Mouse (Mus musculus) lung, postnatal 4 days (tissue): ENCODE data around the gene Ccl2.

Experiments
- DNase-seq, 2 experiments: peaks; one replicate each; pipeline ENCODE4 v3.0.0; 2021

The Ccl2 gene

GRCm38 (mm10) chr11:82038535-82038934, 3.2 kb downstream of the Ccl2 start, which contains the start of gene Gm17268:
Gene Gm17268 (minus strand): TSS chr11:82038562.
- DNase-seq: no peak

DNA sequence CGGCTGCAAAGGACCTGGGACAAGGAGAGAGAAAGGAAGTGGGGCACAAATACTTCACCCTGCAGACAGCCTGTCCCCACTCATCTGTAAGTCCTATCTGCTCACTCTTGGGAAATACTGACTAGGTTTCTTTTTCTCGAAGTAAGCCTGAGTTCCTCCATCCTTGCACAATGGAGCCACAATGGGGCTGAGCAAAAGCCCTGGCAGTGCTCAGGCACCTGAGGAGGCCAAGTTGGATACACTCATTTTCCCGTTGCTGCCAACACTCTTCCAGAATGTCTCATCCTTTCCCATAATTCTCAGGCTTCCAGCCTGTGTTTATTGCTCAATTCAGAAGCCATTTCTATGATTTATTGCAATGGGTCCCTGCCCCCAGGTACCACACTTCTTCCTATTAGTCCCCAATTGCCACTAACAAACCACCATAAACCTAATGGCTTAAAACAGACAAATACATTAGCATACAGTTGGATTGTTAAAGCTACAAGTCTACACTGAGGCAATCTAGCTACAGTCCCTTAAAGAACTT, 3.8 kb downstream of the Ccl2 start:
- DNase-seq: no peak

GRCm38 (mm10) chr11:82041671-82042080, 6.3 kb downstream of the Ccl2 start:
- DNase-seq: no peak

DNA sequence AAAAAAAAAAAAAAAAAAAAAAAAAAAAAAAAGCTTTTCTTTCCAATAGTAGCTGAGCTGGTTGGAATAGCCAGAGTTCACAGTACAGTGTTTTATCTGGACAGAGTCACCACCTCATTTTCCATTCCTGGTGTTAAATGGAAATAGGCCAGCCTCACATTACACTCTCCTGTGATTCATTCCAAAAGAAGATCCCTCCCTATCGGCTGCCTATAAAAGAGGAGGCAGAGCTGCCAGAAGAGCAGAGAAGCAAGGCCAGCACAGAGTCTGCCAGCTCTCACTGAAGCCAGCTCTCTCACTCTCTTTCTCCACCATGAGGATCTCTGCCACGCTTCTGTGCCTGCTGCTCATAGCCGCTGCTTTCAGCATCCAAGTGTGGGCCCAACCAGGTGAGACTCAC, 10.1 kb downstream of the Ccl2 start, which contains the start of gene Ccl7:
Ccl7 (plus strand) TSS at position 242 of the 400 bp plus-strand sequence.
- DNase-seq: peak in 1 of 2 experiments; percentile 4

- DNase-seq: peak; percentile 43 to 70
Measured at GRCm38 (mm10) chr11:82047746-82048415, 12.5 kb downstream of the Ccl2 start.

DNA sequence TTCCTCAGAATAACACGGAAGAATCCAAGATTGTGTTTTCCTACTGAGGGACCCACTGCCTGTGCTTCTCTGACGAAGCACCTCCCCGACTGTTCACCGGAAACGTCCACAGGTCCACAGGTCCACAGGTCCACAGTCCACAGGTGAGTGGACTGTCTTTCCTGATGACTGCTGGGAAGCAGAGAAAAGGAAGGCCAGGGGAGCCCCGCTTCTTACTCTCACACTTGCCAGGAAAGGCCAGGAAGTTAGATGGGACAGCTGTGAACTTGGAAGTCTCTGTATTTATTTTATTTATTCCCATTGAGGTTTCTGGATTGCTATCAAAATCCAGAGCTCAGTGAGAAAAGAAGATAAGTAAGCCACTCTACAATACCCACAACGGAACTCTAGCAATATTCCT, 18.5 kb downstream of the Ccl2 start:
- no peak for DNase-seq

DNA sequence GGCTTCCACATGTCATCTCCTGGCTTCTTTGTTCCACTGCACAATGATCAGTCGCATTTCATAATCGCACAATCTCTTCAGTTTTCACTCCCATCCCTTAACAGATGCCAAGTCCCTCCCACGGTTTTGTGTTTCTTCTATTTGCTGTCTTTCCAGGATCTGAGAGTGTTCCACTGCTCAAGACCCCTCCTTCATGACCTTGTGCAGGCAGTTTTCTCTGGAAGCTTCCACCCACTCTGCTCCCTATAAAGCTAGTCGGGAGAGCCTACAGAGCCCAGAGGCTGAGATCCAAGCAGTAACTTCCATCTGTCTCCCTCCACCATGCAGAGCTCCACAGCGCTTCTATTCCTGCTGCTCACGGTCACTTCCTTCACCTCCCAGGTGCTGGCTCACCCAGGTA, 22.3 kb downstream of the Ccl2 start, which contains the start of gene Ccl11:
Ccl11 (plus strand) TSS at position 178 of the 400 bp plus-strand sequence.
- DNase-seq: peak in 1 of 2 experiments; percentile 5

- no peak for DNase-seq
Measured at GRCm38 (mm10) chr11:82062226-82062625, 26.9 kb downstream of the Ccl2 start.

- DNase-seq: no peak
Measured at GRCm38 (mm10) chr11:82063454-82063853, 28.1 kb downstream of the Ccl2 start.

- no peak for DNase-seq
Measured at GRCm38 (mm10) chr11:82066953-82067571, 31.7 kb downstream of the Ccl2 start.

DNA sequence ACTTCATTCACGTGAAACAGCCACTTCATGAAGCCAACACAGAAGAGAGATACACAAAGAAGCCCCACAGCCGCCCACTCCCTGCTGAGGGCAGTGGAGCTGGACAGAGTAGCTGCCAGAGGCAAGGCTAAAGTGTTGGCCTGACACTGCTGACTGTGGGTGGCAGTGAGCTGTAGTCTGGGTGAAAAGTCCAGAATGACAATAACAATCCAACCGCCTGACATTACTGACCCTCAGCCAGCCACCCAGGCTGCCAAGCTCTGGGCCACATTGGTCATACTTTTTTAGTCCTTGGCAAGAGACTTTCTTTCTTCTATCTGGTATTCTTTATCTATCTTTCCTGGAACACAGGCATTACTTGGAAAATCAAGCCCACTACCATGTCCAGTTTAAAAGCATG, 35.7 kb downstream of the Ccl2 start:
- DNase-seq: peak in 1 of 2 experiments; percentile 29

- peak in 1 of 2 experiments; percentile 5 for DNase-seq
Measured at GRCm38 (mm10) chr11:82072374-82072773, 37.0 kb downstream of the Ccl2 start.

GRCm38 (mm10) chr11:82072984-82073383, 37.6 kb downstream of the Ccl2 start:
- peak in 1 of 2 experiments; percentile 7 for DNase-seq

DNA sequence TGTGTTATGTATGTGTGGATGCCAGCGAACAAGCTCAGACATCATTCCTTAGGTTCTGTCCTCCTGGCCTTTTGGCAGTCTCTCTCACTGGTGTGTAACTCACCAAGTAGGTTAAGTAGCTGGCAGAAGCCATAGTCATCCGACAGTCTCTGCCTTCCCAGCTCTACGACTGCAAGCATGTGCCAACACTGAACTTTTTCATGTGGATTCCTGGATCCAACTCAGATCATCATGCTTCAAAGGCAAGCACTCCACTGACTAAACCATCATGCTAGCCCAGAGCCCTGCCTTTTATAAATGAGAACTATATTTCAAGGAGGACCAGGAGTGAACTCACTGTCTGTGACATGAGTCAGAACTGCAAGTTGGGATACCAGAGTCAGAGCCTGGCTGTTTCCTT, 38.3 kb downstream of the Ccl2 start:
- DNase-seq: no peak

DNA sequence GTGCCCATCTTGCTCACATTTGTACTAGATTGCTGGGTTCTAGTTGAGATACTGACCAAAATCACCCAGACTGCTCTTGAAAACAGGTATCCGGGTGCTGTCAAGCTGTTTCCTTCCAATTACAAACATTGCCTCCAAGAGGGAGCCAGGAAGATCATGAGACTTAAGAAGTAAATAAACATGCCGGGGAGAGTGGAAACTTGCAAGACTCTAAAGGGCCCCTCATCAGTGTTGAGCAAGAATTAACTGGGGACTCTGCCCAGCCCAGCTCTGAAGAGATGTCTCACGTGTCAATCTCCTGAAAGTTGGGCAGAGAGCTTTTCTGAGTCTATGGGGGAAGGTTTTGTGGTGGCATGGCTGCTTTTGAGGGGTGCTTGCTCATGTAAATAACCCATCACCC, 41.7 kb downstream of the Ccl2 start:
- no peak for DNase-seq

GRCm38 (mm10) chr11:82078136-82078730, 42.9 kb downstream of the Ccl2 start:
- no peak for DNase-seq

DNA sequence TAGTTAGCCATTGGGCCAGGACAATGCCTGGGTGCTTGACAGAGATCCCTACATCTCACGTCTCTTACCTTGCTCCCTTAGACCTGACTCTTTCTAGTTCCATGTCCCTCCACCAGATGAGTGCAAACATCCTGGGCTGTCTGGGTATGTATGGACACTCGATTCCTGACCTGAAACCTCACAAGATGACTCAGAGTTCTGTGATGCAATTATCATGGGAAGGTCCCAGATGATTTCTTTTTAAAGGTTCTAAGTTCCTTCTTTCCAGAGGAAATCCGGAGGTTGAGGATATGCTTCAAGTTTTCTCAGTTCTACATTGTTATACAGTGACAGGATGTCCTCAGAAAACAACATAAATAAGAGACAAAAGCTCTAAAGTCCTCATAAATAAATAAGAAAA, 45.5 kb downstream of the Ccl2 start:
- DNase-seq: no peak

- no peak for DNase-seq
Measured at GRCm38 (mm10) chr11:82084360-82084759, 49.0 kb downstream of the Ccl2 start.
